Mouse (Mus musculus): ENCODE data around the gene Vdac2.

The Vdac2 gene

DNA sequence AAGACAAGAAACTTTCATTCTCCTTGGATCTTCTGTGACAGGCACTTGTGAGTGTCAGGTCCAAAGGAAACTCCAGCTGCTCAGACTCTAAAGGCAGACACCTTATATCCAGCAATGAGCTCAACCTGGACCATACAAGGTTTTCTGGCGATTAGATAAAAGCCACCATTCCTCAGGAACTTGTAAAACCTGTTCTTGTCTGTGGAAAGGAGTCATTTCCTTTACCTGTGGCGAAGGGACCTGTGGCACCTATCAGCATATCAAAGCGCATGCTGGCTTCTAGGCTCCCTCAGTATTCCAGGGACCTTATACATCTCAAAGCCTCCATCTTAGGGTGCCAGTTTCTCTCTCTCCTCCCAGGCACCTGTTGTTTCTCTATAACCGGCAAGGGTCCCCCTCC is 7.6 kb upstream of the Vdac2 start:
- no peak for DNase-seq (ENCODE audit: low read depth)

DNA sequence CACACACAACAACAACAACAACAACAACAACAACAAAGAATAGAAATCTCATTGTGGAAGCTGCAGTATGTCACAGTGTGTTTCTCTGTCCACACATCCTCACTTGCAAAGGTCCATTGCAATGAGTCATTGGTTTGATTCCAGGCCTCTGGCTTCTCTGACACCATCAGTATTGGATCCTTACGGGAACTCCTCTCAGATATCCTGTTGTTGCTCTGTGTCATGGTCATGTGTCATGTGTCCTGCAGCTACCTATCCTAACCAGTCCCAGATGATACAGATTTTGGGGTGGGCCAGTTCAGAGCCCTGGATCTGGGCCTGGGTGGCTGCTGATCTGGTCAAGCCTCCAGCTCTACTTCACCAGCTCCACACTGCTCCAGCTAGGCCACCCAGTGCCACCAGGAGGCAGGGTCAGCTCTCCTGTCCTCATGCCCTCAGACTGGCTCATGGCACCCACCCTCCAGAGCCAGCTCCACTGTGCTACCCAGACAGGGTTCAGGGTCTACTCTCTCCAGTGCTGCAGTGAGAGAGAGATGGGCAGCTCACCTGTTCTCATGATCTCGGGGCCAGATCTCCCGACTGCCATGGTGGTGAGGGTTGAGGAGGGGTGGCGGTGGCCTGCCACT is 4.0 kb upstream of the Vdac2 start:
- no peak for DNase-seq (ENCODE audit: low read depth)

DNA sequence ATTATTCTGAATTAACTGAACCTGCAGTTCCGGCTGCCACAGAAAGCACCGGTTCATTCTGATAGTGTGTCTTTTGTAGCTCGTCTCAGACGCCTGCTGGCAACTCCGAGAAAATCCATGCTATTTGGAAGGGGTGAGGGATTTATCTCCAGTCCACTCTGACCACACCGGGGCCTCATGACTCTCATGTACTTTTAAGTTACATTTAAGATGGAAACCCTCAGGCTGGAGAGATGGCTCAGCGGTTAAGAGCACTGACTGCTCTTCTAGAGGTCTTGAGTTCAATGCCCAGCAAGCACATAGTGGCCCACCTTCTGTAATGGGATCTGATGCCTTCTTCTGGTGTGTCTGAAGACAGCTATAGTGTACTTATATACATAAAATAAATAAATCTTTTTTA is 2.7 kb upstream of the Vdac2 start:
- no peak for DNase-seq (ENCODE audit: low read depth)

- no peak for DNase-seq (ENCODE audit: low read depth)
Observed at GRCm38 (mm10) chr14:21822795-21823374, 2.2 kb upstream of the Vdac2 start.

- no peak for DNase-seq (ENCODE audit: low read depth)
Observed at GRCm38 (mm10) chr14:21823897-21824296, 1.1 kb upstream of the Vdac2 start.

DNA sequence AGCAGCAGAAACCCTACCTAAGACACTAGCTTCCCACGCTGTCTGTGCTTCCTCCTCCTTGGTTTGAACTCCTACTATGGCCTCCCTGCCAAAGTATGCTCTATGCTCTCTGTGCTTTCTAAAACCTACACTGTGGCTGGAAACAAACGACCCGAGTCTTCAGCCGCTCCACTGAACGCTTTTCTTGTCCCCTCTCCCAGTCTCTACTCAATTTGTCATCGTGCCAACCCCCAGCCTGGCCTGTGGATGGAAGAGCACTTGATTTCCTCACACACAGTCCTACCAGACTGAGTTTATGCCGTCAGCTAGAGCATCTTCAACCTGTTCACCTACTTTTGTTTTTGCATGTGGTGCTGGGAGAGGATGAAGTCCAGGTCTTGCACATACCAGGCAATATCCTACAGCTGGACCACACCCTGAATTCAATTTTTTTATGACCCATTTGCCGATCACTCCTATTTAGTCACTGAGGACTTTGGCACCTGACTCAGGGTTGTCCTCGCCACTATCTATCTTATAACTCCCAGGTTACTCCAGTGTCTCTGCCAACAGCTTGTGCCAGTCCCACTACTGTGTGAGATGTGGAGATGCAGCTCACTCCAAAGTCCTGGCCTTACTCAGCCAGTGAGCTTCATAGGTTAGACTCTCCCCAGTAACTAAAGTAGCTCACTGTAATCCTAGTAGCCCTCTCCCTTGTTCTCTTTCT is 901 bp downstream of the Vdac2 start:
- DNase-seq (ENCODE audit: low read depth) = no peak

- DNase-seq (ENCODE audit: low read depth) = peak; percentile 97
Observed at GRCm38 (mm10) chr14:21830876-21831767, 6.1 kb downstream of the Vdac2 start.

- DNase-seq (ENCODE audit: low read depth) = peak; percentile 65
Observed at GRCm38 (mm10) chr14:21831830-21832403, 6.9 kb downstream of the Vdac2 start.

DNA sequence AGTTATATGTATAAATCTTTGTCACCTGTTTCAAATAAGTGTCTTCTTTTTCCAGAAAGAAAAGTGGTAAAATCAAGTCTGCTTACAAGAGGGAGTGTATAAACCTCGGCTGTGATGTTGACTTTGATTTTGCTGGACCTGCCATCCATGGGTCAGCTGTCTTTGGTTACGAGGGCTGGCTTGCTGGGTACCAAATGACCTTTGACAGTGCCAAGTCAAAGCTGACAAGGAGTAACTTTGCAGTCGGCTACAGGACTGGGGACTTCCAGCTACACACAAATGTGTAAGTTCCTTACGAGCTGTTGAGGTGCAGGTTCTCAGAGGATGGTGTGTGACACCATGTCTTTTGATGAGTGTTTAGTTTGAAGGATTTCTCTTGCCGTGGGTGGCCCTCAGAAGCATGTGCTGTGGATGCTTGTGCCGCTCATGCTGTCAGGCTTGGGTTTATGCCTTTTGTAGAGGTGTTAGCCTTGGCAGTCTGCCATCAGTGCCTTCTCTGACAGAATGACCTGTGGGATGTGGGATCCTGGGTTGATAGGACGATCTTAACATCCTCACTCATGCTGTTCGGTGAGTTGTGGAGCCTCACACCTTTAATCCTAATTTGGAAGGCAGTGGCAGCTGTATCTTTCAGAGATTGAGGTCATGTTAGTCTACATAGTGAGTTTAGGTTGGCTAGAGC is 13.4 kb downstream of the Vdac2 start:
- DNase-seq (ENCODE audit: low read depth) = no peak

GRCm38 (mm10) chr14:21841819-21842592 is 17.0 kb downstream of the Vdac2 start:
- DNase-seq (ENCODE audit: low read depth) = no peak

DNA sequence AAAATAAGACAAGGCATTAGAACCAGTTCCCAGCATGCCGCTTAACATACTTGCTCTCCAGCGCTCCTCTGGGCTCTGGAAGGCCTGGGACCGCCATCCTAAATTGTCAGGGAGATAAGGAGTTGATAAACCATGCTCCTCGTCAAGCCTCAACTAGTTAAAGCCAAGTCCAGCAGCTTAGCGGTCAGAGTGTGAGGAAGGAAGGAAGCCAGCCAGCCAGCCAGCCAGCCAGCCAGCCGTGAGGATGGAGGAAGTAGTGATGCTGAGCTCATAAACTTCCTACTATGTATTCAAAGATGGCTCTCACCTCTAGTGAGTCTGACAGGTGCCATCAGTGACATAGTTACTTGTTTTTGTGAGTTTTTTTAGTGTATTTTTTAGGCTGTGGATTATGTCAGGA is 18.2 kb downstream of the Vdac2 start:
- no peak for DNase-seq (ENCODE audit: low read depth)

DNA sequence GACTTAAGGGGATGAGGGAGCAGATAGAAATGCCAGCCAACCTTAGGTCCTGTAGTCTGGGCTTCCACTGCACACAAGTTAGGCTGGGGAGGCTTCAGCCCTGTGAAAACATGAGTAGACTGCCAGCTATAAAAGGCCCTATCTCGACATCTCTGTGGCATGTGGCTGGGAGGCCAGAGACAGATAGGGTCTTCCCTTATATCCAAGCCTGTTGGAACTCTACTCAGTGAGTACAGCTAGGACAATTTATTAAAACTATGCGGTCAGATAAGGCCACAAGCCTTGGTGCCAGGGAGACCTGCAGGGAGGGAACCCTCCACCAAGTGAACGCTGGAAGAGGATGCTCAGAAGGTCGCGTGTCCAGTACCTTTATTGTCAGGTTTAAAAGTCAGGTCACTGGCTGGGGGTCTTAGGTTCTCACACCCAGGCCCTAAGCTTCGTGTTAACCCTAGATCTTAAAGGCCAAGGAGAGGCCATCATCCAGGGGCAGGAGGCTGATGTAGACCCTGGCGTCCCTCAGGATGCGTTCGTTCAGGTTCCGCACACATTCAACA is 21.9 kb downstream of the Vdac2 start:
- no peak for DNase-seq (ENCODE audit: low read depth)

DNA sequence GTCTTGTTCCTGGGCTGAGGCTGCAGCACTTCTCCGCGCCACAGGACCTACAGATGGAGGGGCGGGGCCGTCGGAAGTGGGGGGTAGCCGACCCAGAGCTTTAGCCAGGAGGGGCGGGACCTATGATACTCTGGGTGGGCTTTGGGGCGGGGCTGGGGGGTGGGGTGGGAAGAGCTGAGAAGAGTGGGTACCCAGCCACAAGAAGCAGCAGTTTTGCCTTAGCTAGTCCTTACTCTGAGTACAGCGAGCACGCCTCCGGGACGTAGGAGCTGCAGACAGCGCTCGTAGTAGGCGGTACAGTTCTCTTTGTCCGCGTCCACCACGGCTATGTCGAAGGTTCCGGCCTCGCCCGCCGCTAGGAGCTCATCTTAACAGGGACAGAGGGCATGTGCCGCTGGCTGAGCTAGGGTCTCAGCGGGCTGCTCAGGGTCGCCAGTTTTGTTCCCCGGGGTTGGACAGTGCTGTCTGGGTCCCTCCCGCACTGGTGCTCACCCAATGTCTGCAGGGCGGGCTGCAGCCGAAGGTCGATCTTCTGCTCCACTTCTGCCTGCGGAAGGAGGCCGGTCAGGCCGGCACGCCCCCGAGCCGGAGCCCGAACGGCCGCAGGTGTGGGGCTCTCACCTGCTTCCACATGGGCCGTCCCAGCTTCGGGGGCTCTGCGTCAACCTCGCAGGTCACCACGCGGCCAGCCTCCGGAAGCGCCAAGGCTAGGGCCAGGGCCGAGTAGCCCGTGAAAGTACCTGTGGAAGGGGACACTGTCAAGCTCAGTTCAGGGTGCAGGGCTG is 22.5 kb downstream of the Vdac2 start:
- DNase-seq (ENCODE audit: low read depth) = peak; percentile 44

DNA sequence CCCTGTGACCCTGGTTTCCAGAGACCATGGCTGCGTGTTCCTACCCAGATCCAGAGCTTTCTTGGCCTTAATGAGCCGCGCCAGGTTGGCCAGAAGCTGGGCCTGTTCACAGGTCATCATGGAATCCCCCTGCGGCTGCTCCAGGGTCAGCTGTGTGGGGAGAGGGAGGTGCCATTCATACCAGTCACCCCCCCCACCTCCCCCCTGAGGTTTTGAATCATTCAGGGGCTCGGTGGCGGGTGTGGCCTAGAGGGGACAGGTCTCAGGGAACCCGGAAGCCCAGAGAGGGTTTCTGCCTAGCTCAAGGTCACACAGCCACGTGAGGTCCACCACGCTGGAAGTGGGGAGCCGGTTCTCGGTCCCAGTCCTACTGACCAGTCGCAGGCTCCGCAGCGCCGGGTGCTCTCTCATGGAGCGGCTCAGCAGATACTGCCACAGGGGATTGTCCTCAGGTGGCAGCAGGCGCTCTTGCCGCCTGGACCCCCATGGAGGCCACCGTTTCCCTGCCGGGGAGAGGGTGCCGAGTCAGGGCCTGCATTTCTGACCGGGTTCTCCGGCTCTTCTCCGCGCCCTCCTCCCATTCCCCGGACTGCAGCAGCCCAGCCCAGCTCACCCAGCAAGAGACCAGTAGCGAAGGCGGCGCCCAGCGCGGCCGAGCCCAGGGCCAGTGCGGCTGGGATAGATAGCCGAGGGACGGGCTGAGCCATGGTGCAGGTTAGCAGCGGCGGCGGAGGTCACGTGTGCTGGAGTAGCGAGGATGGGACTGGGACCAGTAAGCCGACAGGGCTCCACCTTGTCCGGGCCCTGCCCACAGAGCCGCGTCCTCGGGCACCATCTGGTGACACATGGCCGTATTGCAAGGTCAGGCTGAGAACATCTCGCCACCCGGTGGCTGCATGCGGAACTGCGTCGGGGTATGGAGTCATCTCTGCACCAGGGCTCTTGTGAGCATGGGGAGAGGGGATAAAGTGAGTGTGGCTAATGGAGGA is 23.4 kb downstream of the Vdac2 start, which contains the start of gene Comtd1:
Gene Comtd1, minus strand, starts transcription at position 812 of the 989 bp plus-strand sequence.
- DNase-seq (ENCODE audit: low read depth) = peak; percentile 96

GRCm38 (mm10) chr14:21849524-21850418 is 24.7 kb downstream of the Vdac2 start:
- no peak for DNase-seq (ENCODE audit: low read depth)

- DNase-seq (ENCODE audit: low read depth) = no peak
Observed at GRCm38 (mm10) chr14:21850419-21851127, 25.5 kb downstream of the Vdac2 start.

All from naive thymus-derived CD4-positive, alpha-beta T cell, adult 2 months (primary cell).